Mouse (Mus musculus): Measurements from ENCODE around the gene Degs1. TPM values are rescaled to one million over a fixed set of nuclear protein-coding genes. Genes with fewer than 3 reads are reported as not detected.

Gene Degs1
- polyA plus RNA-seq, 2 experiments: 69.5 to 150 TPM

DNA sequence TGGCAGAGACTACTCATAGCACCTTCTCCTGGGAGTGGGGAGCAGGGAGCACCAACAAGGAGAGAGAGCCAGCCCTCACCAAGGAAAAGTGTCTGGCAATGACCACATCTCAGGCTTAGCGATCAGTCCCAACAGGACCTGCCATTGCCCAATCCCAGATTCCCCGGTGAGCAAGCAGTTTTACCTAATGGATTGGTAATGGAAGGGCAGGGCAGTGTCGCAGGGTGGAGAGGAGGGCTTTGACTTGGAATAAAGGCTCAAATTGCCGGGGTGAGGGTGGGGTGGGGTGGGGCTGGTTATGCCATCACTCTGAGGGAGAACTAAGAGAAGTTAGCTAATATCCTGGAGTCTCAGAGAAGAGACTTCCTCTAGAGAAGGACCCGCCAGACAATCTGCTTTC lies 11.0 kb downstream of the Degs1 start:
- Histone ChIP-seq H3K27ac (replicated peaks; ENCODE audit: low read depth, low read length) (no peak overlapping the region), H3K4me2 (replicated peaks; ENCODE audit: low read depth, low read length, severe bottlenecking) (no peak overlapping the region), H3K4me1 (ENCODE audit: control insufficient read depth, insufficient read depth, low read length) (no peaks in the 10 kb centered on the region), H3K9me3 (ENCODE audit: control insufficient read depth, low read length) (no peaks in the 10 kb centered on the region), H3K9ac (ENCODE audit: low read depth, low read length, severe bottlenecking) (no peak overlapping the region), H3K27me3 (ENCODE audit: control insufficient read depth, insufficient read depth, low read length) (no peaks in the 10 kb centered on the region), H3K36me3 (ENCODE audit: control insufficient read depth, insufficient read depth, low read length) (peaks cover 32% of the 10 kb centered on the region), H3K4me3 (replicated peaks; ENCODE audit: low read length) (no peak overlapping the region)
- no peak for TF ChIP-seq POLR2A (IDR thresholded peaks at IDR 0.05; ENCODE audit: borderline replicate concordance, extremely low read depth, insufficient read depth, insufficient read length)
- DNase-seq (ENCODE audit: low spot score): no peak
- WGBS: 70% methylated on average over 5 of the region's 5 CpGs
- no peak for ATAC-seq (ENCODE audit: low FRiP score, low read depth)

DNA sequence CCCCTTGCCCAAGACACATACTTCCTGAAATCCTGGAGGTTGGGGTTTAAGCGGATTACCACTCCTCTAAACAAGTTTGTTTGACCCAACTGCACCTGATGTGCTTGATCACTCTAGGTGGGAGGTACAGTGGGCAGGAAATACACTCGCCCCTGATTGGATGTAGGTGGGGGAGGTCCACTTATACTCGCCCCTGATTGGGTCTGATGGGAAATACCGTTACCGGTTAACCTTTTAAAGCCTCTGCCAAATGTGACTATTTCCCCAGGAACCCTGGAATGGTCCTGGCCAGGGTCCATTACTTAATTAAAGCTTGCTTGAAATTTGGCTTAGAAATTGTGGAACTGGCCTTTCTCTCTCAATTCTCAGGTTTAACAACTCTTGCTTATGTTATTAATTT lies 11.5 kb downstream of the Degs1 start:
- Histone ChIP-seq H3K9ac (ENCODE audit: low read depth, low read length, severe bottlenecking) (no peak overlapping the region), H3K36me3 (ENCODE audit: control insufficient read depth, insufficient read depth, low read length) (peaks cover 28% of the 10 kb centered on the region), H3K4me1 (ENCODE audit: control insufficient read depth, insufficient read depth, low read length) (no peaks in the 10 kb centered on the region), H3K4me2 (replicated peaks; ENCODE audit: low read depth, low read length, severe bottlenecking) (no peak overlapping the region), H3K9me3 (ENCODE audit: control insufficient read depth, low read length) (no peaks in the 10 kb centered on the region), H3K27me3 (ENCODE audit: control insufficient read depth, insufficient read depth, low read length) (no peaks in the 10 kb centered on the region), H3K4me3 (replicated peaks; ENCODE audit: low read length) (no peak overlapping the region), H3K27ac (replicated peaks; ENCODE audit: low read depth, low read length) (no peak overlapping the region)
- ATAC-seq (ENCODE audit: low FRiP score, low read depth): no peak
- no peak for TF ChIP-seq POLR2A (IDR thresholded peaks at IDR 0.05; ENCODE audit: borderline replicate concordance, extremely low read depth, insufficient read depth, insufficient read length)
- DNase-seq (ENCODE audit: low spot score): peak; percentile 32
- 64% methylated on average over 5 of the region's 5 CpGs for WGBS

DNA sequence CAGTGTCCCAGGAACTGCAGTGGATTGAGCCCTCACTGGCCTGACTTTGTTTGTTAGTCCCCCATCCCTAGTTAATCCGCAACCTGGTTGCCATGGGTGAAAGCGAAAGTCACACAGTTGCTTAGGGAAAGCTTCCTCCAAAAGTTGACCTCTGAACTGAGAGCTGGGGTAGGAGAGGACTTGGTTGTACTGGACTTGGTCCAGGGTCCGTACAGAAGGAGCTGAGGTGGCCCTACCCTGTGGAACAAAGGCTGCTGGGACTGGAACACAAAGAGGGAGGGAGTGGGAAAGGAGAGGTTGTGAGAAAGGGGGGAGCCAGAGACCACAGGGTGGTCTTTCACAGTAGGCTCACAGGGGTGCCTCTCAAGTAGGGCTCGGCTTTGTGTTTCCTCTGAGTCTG lies 14.3 kb downstream of the Degs1 start:
- H3K27ac ChIP-seq (replicated peaks; ENCODE audit: low read depth, low read length): no peak overlapping the region
- no peak overlapping the region for H3K4me3 ChIP-seq (replicated peaks; ENCODE audit: low read length)
- peaks cover 5% of the 10 kb centered on the region for H3K36me3 ChIP-seq (ENCODE audit: control insufficient read depth, insufficient read depth, low read length)
- 81% methylated on average over 4 of the region's 4 CpGs for WGBS
- H3K27me3 ChIP-seq (ENCODE audit: control insufficient read depth, insufficient read depth, low read length): no peaks in the 10 kb centered on the region
- H3K4me2 ChIP-seq (replicated peaks; ENCODE audit: low read depth, low read length, severe bottlenecking): no peak overlapping the region
- no peak overlapping the region for H3K9ac ChIP-seq (ENCODE audit: low read depth, low read length, severe bottlenecking)
- DNase-seq (ENCODE audit: low spot score) (no peak), ATAC-seq (ENCODE audit: low FRiP score, low read depth) (no peak)
- H3K4me1 ChIP-seq (ENCODE audit: control insufficient read depth, insufficient read depth, low read length): no peaks in the 10 kb centered on the region
- H3K9me3 ChIP-seq (ENCODE audit: control insufficient read depth, low read length): no peaks in the 10 kb centered on the region
- TF ChIP-seq POLR2A (IDR thresholded peaks at IDR 0.05; ENCODE audit: borderline replicate concordance, extremely low read depth, insufficient read depth, insufficient read length): no peak

DNA sequence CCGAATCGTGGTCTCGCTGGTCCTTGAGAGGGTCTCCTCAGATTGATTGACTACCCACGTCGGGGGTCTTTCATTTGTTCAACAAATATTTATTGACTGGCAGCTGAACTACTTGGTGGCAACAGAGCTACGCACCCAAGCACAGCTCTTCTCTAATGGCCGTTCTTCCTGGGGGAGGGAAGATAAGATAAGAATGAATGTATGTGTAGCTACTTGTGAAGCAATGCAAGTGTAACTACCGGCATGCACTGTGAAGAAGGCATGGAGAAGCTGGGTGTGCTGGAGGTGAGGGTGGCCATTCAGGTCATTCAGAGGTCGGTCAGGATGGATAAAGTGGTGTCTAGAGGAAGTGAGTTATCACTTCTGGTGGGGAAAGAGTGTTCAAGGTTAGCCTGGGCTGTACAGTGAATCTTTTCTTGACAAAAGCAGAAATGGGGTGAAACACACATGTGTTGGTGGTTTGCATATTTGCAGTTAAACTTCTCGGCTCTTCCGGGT lies 16.5 kb downstream of the Degs1 start:
- WGBS: 91% methylated on average over 9 of the region's 11 CpGs
- Histone ChIP-seq H3K4me1 (ENCODE audit: control insufficient read depth, insufficient read depth, low read length) (no peaks in the 10 kb centered on the region), H3K36me3 (ENCODE audit: control insufficient read depth, insufficient read depth, low read length) (no peaks in the 10 kb centered on the region), H3K9me3 (ENCODE audit: control insufficient read depth, low read length) (no peaks in the 10 kb centered on the region), H3K27me3 (ENCODE audit: control insufficient read depth, insufficient read depth, low read length) (no peaks in the 10 kb centered on the region), H3K4me2 (replicated peaks; ENCODE audit: low read depth, low read length, severe bottlenecking) (no peak overlapping the region), H3K9ac (ENCODE audit: low read depth, low read length, severe bottlenecking) (no peak overlapping the region), H3K27ac (replicated peaks; ENCODE audit: low read depth, low read length) (no peak overlapping the region), H3K4me3 (replicated peaks; ENCODE audit: low read length) (no peak overlapping the region)
- ATAC-seq (ENCODE audit: low FRiP score, low read depth): no peak
- no peak for TF ChIP-seq POLR2A (IDR thresholded peaks at IDR 0.05; ENCODE audit: borderline replicate concordance, extremely low read depth, insufficient read depth, insufficient read length)
- no peak for DNase-seq (ENCODE audit: low spot score)

DNA sequence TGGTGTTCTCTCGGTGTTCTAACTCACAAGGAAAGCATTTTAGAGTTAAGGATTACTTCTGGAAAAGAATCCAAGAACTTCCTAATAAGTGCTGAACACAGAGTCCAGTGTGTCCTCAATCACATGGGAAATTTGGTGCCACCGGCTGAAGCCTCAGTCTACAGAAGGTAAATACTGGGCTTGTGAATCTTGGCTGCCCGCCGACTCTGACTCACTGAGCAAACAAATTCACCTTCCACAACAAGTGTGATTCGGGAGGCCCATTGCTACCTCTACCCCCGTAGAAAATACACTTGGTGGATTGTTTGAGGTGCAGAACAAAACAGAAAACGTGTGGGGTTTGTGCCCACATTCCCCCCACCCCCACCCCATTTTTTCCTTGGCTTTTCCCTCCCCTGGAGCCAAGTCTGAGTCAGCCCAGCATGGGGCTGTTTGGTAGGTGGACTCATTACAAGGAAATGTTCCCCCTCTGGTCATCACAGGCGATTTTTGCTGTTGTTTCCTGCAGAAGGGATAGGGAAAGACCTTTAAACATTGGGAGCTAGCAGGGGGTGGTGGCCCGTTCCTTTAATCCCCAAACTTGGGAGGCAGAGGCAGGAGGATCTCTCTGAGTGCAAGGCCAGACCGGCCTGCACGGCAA lies 26.4 kb downstream of the Degs1 start:
- no peaks in the 10 kb centered on the region for H3K4me1 ChIP-seq (ENCODE audit: control insufficient read depth, insufficient read depth, low read length)
- H3K36me3 ChIP-seq (ENCODE audit: control insufficient read depth, insufficient read depth, low read length): no peaks in the 10 kb centered on the region
- 0 out of 2 replicates have a peak, but pooled peaks have one; percentile 19 for ATAC-seq (ENCODE audit: low FRiP score, low read depth)
- H3K4me2 ChIP-seq (replicated peaks; ENCODE audit: low read depth, low read length, severe bottlenecking): no peak overlapping the region
- peak; percentile 45 for DNase-seq (ENCODE audit: low spot score)
- no peak for TF ChIP-seq POLR2A (IDR thresholded peaks at IDR 0.05; ENCODE audit: borderline replicate concordance, extremely low read depth, insufficient read depth, insufficient read length)
- no peak overlapping the region for H3K9ac ChIP-seq (ENCODE audit: low read depth, low read length, severe bottlenecking)
- H3K4me3 ChIP-seq (replicated peaks; ENCODE audit: low read length): no peak overlapping the region
- no peaks in the 10 kb centered on the region for H3K27me3 ChIP-seq (ENCODE audit: control insufficient read depth, insufficient read depth, low read length)
- WGBS: 82% methylated on average over 11 of the region's 11 CpGs
- no peaks in the 10 kb centered on the region for H3K9me3 ChIP-seq (ENCODE audit: control insufficient read depth, low read length)
- peak overlapping the region; percentile 52 for H3K27ac ChIP-seq (replicated peaks; ENCODE audit: low read depth, low read length)
